Mouse (Mus musculus) heart, adult 2 months (tissue): ENCODE measurements around the gene Spry2. TPM values are rescaled to one million over a fixed set of nuclear protein-coding genes. Genes with fewer than 3 reads are reported as not detected.

ENCODE experiments used
- DNase-seq, 2 experiments: peaks; one replicate each; pipeline ENCODE4 v3.0.0; 2021
- H3K27ac ChIP-seq: fragments of 200-600 bp; 2 replicates; pipeline ENCODE4 v1.8.1; 2022
- H3K27me3 ChIP-seq: fragments of 200-500 bp; 2 replicates; pipeline ENCODE4 v1.6.1; 2012; ENCODE audit warnings: mild to moderate bottlenecking, low read length, inconsistent platforms, mixed read lengths; ENCODE audit not compliant: control insufficient read depth, insufficient read depth
- H3K36me3 ChIP-seq: fragments of 200-500 bp; 2 replicates; pipeline ENCODE4 v1.6.1; 2012; ENCODE audit warnings: low read length, inconsistent platforms; ENCODE audit not compliant: control insufficient read depth, insufficient read depth
- H3K4me1 ChIP-seq: fragments of 200-500 bp; 2 replicates; pipeline ENCODE4 v1.6.1; 2011; ENCODE audit warnings: low read length; ENCODE audit not compliant: control insufficient read depth, insufficient read depth
- H3K4me3 ChIP-seq: fragments of 200-600 bp; 2 replicates; pipeline ENCODE4 v1.8.1; 2022
- H3K79me2 ChIP-seq: fragments of 200-500 bp; replicated peaks from 2 replicates; pipeline ENCODE4 v1.6.1; 2012; ENCODE audit warnings: mild to moderate bottlenecking, inconsistent platforms, low read length, moderate library complexity, mixed read lengths; ENCODE audit not compliant: control insufficient read depth, insufficient read depth
- H3K9ac ChIP-seq: fragments of 200-500 bp; 2 replicates; pipeline ENCODE4 v1.6.1; 2012; ENCODE audit warnings: low read depth, mild to moderate bottlenecking, control low read depth, inconsistent platforms, low read length, mixed read lengths
- CTCF ChIP-seq: fragments of 200-600 bp; IDR thresholded peaks from 2 replicates; pipeline ENCODE4 v1.8.1; 2022; ENCODE audit warnings: antibody characterized with exemption, mild to moderate bottlenecking, moderate library complexity
- EP300 ChIP-seq: fragments of 200-500 bp; IDR thresholded peaks from 2 replicates; pipeline ENCODE4 v1.6.1; 2011; ENCODE audit warnings: low read depth, low read length, control low read depth; ENCODE audit not compliant: insufficient read depth
- POLR2A ChIP-seq: fragments of 200-500 bp; IDR thresholded peaks from 2 replicates; pipeline ENCODE4 v1.6.1; 2011; ENCODE audit warnings: mild to moderate bottlenecking, low read depth, low read length, control low read depth; ENCODE audit not compliant: insufficient read depth
- WGBS: fragments of 180-500 bp; shearing (Covaris S2); methylation state at CpG from one replicate; pipeline ENCODE4 v1.1.7; 2018; 5-methylcytosine and 5-hydroxymethylcytosine counted together
- intact Hi-C: fragments of 180-260 bp; cut with DNase I; formaldehyde crosslinking; loops from one replicate; pipeline ENCODE4 v1.15.1; 2025
- polyA plus RNA-seq: library from polyadenylated mRNA; depleted of rRNA; stranded (reverse); fragments of >200 nt; gene quantifications from 2 replicates; pipeline ENCODE4 v1.2.3, GENCODE M21; 2012
- total RNA-seq, 2 experiments: library from RNA; stranded (reverse); gene quantifications; 2 replicates each; pipeline ENCODE4 v1.2.3; 2021

Gene Spry2
- total and polyA plus RNA-seq, 3 experiments: 14.8 to 25.9 (median 20.3) TPM

DNA sequence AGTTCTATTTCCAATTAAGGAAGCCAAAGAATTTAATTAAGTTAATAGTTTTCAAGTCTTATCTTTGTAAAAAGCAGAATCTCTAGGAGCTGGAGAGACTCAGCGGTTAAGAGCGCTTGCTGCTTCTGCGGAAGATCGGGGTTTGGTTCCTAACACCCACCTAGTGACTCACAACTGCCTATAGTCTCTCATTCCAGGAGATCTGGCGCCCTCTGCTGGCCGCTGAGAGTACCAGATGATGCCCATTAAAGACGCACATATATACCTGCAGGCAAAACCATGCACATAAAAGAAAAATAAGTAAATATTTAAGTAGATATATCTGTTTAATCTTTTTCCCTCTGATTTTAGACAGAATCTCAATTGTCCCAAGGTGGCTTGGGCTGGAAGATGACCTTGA is 6.2 kb upstream of the Spry2 start:
- Histone ChIP-seq H3K9ac (no peak overlapping the region), H3K27me3 (no peaks in the 10 kb centered on the region), H3K4me1 (no peaks in the 10 kb centered on the region), H3K4me3 (no peak overlapping the region), H3K79me2 (no peaks in the 10 kb centered on the region), H3K36me3 (no peaks in the 10 kb centered on the region), H3K27ac (no peak overlapping the region)
- DNase-seq: peak; percentile 40 to 59
- 91% methylated on average over 7 of the region's 7 CpGs for WGBS
- intact Hi-C loops: no loop called here
- TF ChIP-seq EP300 (no peak), CTCF (peak; percentile 80)

DNA sequence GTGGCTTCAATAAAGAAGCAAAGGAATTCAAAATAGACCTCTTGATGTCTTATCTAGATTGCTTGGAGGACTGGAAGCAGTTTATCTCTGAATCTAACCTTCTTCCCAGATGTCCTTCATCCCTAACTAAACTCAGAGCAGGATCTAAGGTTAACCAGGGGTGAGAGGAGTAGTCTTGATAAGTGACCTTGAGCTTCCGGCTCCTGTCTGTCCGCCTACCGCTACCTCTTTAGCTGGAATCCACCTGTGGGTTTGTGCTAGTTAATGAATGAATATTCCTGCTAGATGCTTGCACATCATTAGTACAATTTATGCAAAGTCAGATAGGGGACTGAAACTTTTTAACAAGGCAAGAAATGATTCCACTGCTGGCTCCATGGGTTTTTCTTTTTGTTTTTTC is 4.2 kb upstream of the Spry2 start:
- no peak overlapping the region for H3K27ac ChIP-seq
- H3K36me3 ChIP-seq: no peaks in the 10 kb centered on the region
- no peak for TF ChIP-seq EP300
- TF ChIP-seq POLR2A: no peak
- no peak for TF ChIP-seq CTCF
- WGBS: 87% methylated on average over 3 of the region's 3 CpGs
- H3K9ac ChIP-seq: no peak overlapping the region
- no peak for DNase-seq
- no peaks in the 10 kb centered on the region for H3K4me1 ChIP-seq
- no peak overlapping the region for H3K4me3 ChIP-seq
- intact Hi-C loops: no loop called here
- H3K27me3 ChIP-seq: no peaks in the 10 kb centered on the region
- H3K79me2 ChIP-seq: no peaks in the 10 kb centered on the region

GRCm38 (mm10) chr14:105899116-105899515 is 2.5 kb upstream of the Spry2 start:
- no peak for DNase-seq
- peak overlapping the region; percentile 97 for H3K27ac ChIP-seq
- H3K27me3 ChIP-seq: no peaks in the 10 kb centered on the region
- no peaks in the 10 kb centered on the region for H3K79me2 ChIP-seq
- peak overlapping the region; percentile 62 for H3K4me3 ChIP-seq
- intact Hi-C loops: loop anchor here (2.0 to 5.0 kb wide), 7 partner anchors 313 to 727 kb away; partner anchors contain the start of gene Ndfip2
- no peak for TF ChIP-seq POLR2A
- TF ChIP-seq EP300: no peak
- TF ChIP-seq CTCF: no peak; the same call in 1 of the 2 replicates
- WGBS: 19% methylated on average over 11 of the region's 11 CpGs
- H3K9ac ChIP-seq: no peak overlapping the region
- H3K36me3 ChIP-seq: no peaks in the 10 kb centered on the region
- H3K4me1 ChIP-seq: no peaks in the 10 kb centered on the region

DNA sequence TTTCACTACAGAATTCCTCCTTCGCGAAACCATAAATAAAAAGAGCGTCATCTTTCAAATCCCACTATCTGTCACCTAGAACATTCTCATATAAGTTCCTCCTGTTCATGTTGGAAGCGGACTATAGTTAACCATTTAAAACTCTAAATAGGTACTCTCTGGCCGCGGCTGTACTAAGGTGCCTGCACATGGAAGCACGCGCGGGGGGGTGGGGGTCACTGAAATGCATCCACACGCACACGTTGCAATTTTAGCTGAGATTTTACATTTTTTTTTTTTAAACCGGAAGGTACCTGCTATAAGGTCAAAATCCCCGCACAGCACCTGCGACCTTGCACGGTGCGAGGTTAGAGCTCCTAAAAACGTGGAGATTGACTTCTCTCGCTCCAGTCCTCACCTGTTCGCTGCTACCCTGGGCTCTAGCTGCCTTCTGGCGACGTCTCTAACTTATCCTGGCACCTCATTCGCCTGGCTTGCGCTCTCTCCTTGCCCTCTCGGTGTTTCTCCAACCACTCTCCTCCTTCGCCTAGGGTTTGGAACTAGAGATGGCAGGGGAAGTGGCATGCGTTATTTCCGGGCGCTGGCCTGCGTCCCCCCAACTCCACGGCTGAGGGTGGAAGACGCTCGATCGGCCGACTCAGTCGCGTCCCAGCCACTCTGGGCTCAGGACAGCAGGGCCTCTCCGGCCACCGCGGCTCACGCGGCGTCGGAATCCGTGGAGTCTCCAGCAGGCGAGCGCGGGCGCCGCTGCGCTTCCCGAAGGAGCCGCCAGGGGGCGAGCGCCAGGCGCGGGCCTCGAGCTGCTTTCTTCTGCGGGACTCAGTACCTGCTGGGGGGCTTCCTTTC is 1.9 kb upstream of the Spry2 start:
- under 1% methylated on average over 58 of the region's 58 CpGs for WGBS
- intact Hi-C loops: loop anchor here (2.0 to 5.0 kb wide), 7 partner anchors 314 to 726 kb away; partner anchors contain the start of gene Ndfip2
- TF ChIP-seq EP300: 0 out of 2 replicates have a peak, but pooled peaks have one; percentile 41
- no peak; the same call in 1 of the 2 replicates for TF ChIP-seq CTCF
- peak; percentile 59 for TF ChIP-seq POLR2A
- Histone ChIP-seq H3K4me1 (no peaks in the 10 kb centered on the region), H3K9ac (peak overlapping the region; percentile 76), H3K27ac (peak overlapping the region; percentile 97), H3K79me2 (no peaks in the 10 kb centered on the region), H3K4me3 (peak overlapping the region; percentile 62), H3K36me3 (no peaks in the 10 kb centered on the region), H3K27me3 (no peaks in the 10 kb centered on the region)
- DNase-seq: peak; percentile 92 to 97

GRCm38 (mm10) chr14:105897569-105898101 is 1.0 kb upstream of the Spry2 start:
- Histone ChIP-seq H3K27me3 (no peaks in the 10 kb centered on the region), H3K9ac (peak overlapping the region; percentile 74), H3K36me3 (peaks cover under 1% of the 10 kb centered on the region; the same call in 1 of the 2 replicates), H3K4me3 (peak overlapping the region; percentile 62), H3K27ac (peak overlapping the region; percentile 97), H3K4me1 (no peaks in the 10 kb centered on the region), H3K79me2 (no peaks in the 10 kb centered on the region)
- 0 out of 2 replicates have a peak, but pooled peaks have one; percentile 19 for TF ChIP-seq POLR2A
- no peak for TF ChIP-seq EP300
- intact Hi-C loops: loop anchor here (2.0 to 5.0 kb wide), 8 partner anchors 165 to 725 kb away; partner anchors contain the start of gene Ndfip2
- WGBS: 1% methylated on average over 26 of the region's 28 CpGs
- peak in 1 of 2 experiments; percentile 64 for DNase-seq
